Mouse (Mus musculus): ENCODE measurements around the gene Ppa2.

- TF ChIP-seq CTCF (IDR thresholded peaks at IDR 0.05; ENCODE audit: extremely low read depth, insufficient read length, insufficient replicate concordance, low read depth, low read length) = no peak
- no peak for TF ChIP-seq POLR2A (IDR thresholded peaks at IDR 0.05; ENCODE audit: low read depth, low read length)
Observed at GRCm38 (mm10) chr3:133318596-133318995, 8.7 kb downstream of the Ppa2 start.

All from small intestine, adult 2 months (tissue).